Mouse (Mus musculus): ENCODE data around the gene Plb1.

GRCm38 (mm10) chr5:32352845-32353244, 120.3 kb downstream of the Plb1 start:
- no peak for TF ChIP-seq CTCF (IDR thresholded peaks at IDR 0.05; ENCODE audit: extremely low read depth, insufficient read length, insufficient replicate concordance, low read depth, low read length)
- no peak for TF ChIP-seq POLR2A (IDR thresholded peaks at IDR 0.05; ENCODE audit: low read depth, low read length)

All from small intestine, adult 2 months (tissue).